Mouse (Mus musculus) bone marrow macrophage, adult 2 months (primary cell): Measurements from ENCODE around the gene Ccdc57.

ENCODE experiments used
- CTCF ChIP-seq: IDR thresholded peaks from 2 replicates; pipeline ENCODE4 v1.5.1; 2012; ENCODE audit warnings: low read depth, mild to moderate bottlenecking, low read length, moderate library complexity
- POLR2A ChIP-seq: IDR thresholded peaks from 2 replicates; pipeline ENCODE4 v1.6.1; 2012; ENCODE audit warnings: mild to moderate bottlenecking, low read depth, low read length, borderline replicate concordance

DNA sequence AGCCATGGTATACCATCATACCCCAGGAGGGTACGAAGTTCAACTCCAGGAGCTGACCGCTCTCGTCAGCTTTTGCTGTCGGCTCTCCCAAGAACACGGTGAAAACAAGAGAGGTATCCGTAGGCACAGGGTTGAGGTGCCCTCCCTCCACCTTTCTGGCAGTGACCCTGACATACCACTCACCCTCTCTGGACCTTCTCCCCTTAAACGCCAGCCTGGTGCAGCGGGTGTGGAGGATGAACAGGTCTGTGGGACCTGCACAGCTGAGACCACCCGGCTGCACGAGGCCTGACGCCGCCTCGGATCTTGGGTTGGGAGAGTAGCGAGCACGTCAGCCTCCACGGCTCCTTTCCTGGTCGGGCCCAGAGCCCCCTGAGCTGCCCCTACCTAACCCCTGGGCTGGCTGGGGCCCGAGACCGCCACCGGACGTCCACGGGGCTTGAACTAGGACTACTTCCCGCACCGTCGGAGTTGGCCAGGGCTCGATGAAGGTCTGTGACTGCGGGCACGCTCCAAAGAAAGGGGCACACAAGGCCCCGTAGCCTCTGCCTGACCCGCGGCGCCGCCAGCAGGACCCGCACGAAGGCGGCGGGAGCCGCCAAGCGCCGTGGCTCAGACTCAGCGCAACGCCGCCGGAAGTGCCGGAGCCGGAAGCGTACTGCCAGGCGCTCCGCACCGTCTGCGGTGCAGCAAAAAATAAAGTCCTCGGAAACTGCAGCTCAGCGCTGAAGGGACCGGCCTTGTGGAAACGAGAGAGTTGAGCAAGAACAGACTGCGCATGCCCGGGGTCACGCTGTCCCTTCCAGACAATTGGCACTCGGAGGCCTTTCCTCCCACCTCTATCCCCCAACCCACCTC is 136.7 kb downstream of the Ccdc57 start, which contains the start of gene Dus1l:
- TF ChIP-seq CTCF = no peak
- TF ChIP-seq POLR2A = no peak
